Mouse (Mus musculus): ENCODE measurements around the gene Rela.

GRCm38 (mm10) chr19:5664669-5665257 lies 27.5 kb downstream of the Rela start:
- TF ChIP-seq CTCF (IDR thresholded peaks at IDR 0.05; ENCODE audit: borderline replicate concordance, extremely low read depth, insufficient read depth, insufficient read length): no peak
- TF ChIP-seq POLR2A (IDR thresholded peaks at IDR 0.05; ENCODE audit: borderline replicate concordance, extremely low read depth, insufficient read depth, insufficient read length, poor library complexity, severe bottlenecking): no peak
